Mouse (Mus musculus) induced T-regulatory cell, adult 2 months (primary cell): ENCODE measurements around the gene Vgll4.
A peak's percentile ranks its signal among the peaks of the same experiment; 100 is the strongest.

Experiments used
- DNase-seq: peaks from one replicate; pipeline ENCODE4 v3.0.0-alpha.2; 2012; ENCODE audit warnings: low read depth

Gene Vgll4

GRCm38 (mm10) chr6:114969213-114970120 is at the start of gene Vgll4:
Gene Vgll4, minus strand, starts transcription at chr6:114969994.
- DNase-seq, result peak; percentile 60

- DNase-seq, result no peak
These were observed 45.7 kb upstream of the Vgll4 start for GRCm38 (mm10) chr6:115015461-115015860.

- DNase-seq, result no peak
These were observed 43.8 kb upstream of the Vgll4 start for GRCm38 (mm10) chr6:115013574-115013973.

- DNase-seq, result no peak
These were observed 42.0 kb upstream of the Vgll4 start for GRCm38 (mm10) chr6:115011792-115012191.

GRCm38 (mm10) chr6:115010815-115011214 is 41.0 kb upstream of the Vgll4 start:
- DNase-seq, result no peak

GRCm38 (mm10) chr6:115010304-115010703 is 40.5 kb upstream of the Vgll4 start:
- no peak for DNase-seq

- DNase-seq, result peak; percentile 80
These were observed 37.9 kb upstream of the Vgll4 start for GRCm38 (mm10) chr6:115007728-115008127.

GRCm38 (mm10) chr6:115006948-115007347 is 37.2 kb upstream of the Vgll4 start:
- no peak for DNase-seq

- DNase-seq, result no peak
These were observed 36.3 kb upstream of the Vgll4 start for GRCm38 (mm10) chr6:115006065-115006464.

GRCm38 (mm10) chr6:115005351-115005890 is 35.6 kb upstream of the Vgll4 start:
- DNase-seq, result no peak

- DNase-seq, result no peak
These were observed 34.8 kb upstream of the Vgll4 start for GRCm38 (mm10) chr6:115004636-115005035.

GRCm38 (mm10) chr6:114998374-114999031 is 28.7 kb upstream of the Vgll4 start:
- DNase-seq, result no peak

- no peak for DNase-seq
These were observed 27.7 kb upstream of the Vgll4 start for GRCm38 (mm10) chr6:114997471-114997870.

GRCm38 (mm10) chr6:114996910-114997309 is 27.1 kb upstream of the Vgll4 start:
- no peak for DNase-seq

GRCm38 (mm10) chr6:114994079-114994478 is 24.3 kb upstream of the Vgll4 start:
- no peak for DNase-seq

GRCm38 (mm10) chr6:114993659-114994058 is 23.9 kb upstream of the Vgll4 start:
- DNase-seq, result no peak

- no peak for DNase-seq
These were observed 22.1 kb upstream of the Vgll4 start for GRCm38 (mm10) chr6:114991909-114992308.

GRCm38 (mm10) chr6:114988619-114988980 is 18.8 kb upstream of the Vgll4 start:
- no peak for DNase-seq

GRCm38 (mm10) chr6:114987966-114988618 is 18.3 kb upstream of the Vgll4 start:
- DNase-seq, result no peak

- no peak for DNase-seq
These were observed 12.9 kb upstream of the Vgll4 start for GRCm38 (mm10) chr6:114982671-114983070.

GRCm38 (mm10) chr6:114979715-114980114 is 9.9 kb upstream of the Vgll4 start:
- no peak for DNase-seq

- no peak for DNase-seq
These were observed 7.2 kb upstream of the Vgll4 start for GRCm38 (mm10) chr6:114976915-114977419.
